Mouse (Mus musculus): Measurements from ENCODE around the gene Psd. TPM values are rescaled to one million over a fixed set of nuclear protein-coding genes. Genes with fewer than 3 reads are reported as not detected.
A peak's percentile ranks its signal among the peaks of the same experiment; 100 is the strongest.

The Psd gene
- polyA plus RNA-seq, 1 experiment, result 30.1 TPM

DNA sequence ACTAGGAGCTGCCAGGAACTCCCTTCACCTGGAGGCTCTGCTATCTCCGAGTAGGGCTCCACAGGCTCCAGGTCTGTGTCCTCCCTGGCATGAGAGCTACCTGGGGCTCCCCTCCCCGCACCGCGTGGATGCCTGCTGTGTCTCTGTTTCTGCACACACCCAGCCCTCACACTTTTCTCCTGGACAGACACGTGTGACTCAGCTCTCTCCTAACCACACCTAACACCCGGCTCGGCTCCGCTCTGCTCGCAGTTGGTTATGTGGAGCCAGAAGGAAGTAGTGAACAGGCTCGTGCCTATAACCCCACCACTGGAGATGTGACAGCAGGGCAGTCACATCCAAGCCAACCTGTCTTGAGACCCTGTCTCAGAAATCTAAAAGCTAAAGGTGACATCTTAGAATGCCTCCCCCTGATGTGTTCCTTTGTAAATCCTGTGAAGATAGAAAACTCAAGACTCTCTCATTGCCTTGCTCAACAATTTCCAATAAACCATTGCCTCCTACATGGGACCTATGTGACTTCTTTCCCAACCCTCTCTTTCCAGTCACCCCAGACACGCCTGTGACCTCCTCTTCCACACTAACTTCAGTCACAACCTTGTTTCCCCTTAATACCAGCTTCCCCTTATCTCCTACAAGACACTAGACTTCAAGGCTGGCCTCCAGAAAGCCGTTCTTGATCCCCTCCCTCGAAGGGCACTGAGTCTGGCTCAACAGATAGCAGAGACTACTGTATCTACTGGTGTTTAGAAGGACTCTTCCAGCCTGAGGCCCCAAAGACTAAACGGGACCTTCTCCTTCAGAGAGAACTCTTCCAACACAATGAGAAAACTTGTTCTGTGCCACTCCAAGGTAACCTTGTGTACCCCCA is 11.8 kb downstream of the Psd start:
- Histone ChIP-seq H3K27ac (ENCODE audit: insufficient read depth, low read depth, low read length) (0 out of 2 replicates have a peak overlapping the region, but pooled peaks have one; percentile 28), H3K4me3 (ENCODE audit: low read depth, low read length) (no peak overlapping the region), H3K27me3 (ENCODE audit: control insufficient read depth, insufficient read depth, low read length) (peaks cover 54% of the 10 kb centered on the region), H3K4me1 (ENCODE audit: control insufficient read depth, insufficient read depth, insufficient read length, low read length) (peaks cover 6% of the 10 kb centered on the region), H3K36me3 (ENCODE audit: control insufficient read depth, insufficient read depth, low read length) (peaks cover 24% of the 10 kb centered on the region)
- TF ChIP-seq POLR2A (IDR thresholded peaks at IDR 0.05; ENCODE audit: low read depth, low read length) (no peak), CTCF (IDR thresholded peaks at IDR 0.05; ENCODE audit: extremely low read depth, insufficient read length, insufficient replicate concordance, low read depth, low read length) (no peak)
- WGBS, result 11% methylated on average over 14 of the region's 14 CpGs

DNA sequence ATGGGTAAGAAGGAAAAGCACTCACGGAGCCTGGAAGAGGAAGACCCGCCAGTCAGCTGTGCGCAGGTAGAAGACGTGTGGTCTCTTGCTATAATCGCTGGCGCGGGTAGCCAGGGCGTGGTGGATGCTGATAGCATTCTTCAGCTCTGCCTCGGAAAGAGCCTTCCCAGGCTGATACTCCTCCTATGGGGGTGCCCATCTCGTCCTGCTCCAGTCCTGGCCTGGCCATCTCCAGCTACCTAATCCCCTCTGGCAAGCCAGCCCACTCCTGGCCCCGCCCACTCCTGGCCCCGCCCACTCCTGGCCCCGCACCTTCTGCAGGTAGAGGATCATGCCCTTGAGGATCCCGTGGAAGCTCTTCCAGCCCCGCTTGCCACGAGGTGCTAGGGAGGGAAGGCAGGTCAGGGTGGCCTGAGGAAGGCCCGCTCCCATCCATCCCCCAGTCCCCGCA is 12.8 kb downstream of the Psd start:
- TF ChIP-seq POLR2A (IDR thresholded peaks at IDR 0.05; ENCODE audit: low read depth, low read length) (no peak), CTCF (IDR thresholded peaks at IDR 0.05; ENCODE audit: extremely low read depth, insufficient read length, insufficient replicate concordance, low read depth, low read length) (no peak)

DNA sequence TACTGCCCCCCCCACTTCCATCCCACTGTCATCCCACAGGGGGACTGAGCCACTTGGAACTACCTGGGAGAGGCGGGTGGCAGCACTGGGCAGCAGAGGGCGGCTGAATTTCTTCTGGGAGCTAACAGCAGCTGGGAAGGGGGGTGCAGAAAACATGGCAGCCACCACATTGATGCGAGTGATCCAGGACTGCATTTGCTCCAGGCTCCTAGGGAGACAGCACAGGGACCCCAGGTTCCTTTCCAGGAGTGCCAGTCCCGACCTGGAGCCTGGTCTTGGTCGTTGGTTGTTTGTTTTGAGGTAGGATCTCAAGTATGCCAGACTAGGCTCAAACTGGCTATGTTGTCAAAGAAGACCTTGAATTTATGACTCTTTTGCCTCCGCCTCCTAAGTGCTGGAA is 13.4 kb downstream of the Psd start:
- Histone ChIP-seq H3K4me1 (ENCODE audit: control insufficient read depth, insufficient read depth, insufficient read length, low read length) (peaks cover 10% of the 10 kb centered on the region), H3K4me3 (ENCODE audit: low read depth, low read length) (no peak overlapping the region), H3K27ac (ENCODE audit: insufficient read depth, low read depth, low read length) (no peak overlapping the region), H3K27me3 (ENCODE audit: control insufficient read depth, insufficient read depth, low read length) (peaks cover 40% of the 10 kb centered on the region), H3K36me3 (ENCODE audit: control insufficient read depth, insufficient read depth, low read length) (peaks cover 33% of the 10 kb centered on the region)
- WGBS, result 75% methylated on average over 6 of the region's 6 CpGs
- TF ChIP-seq CTCF (IDR thresholded peaks at IDR 0.05; ENCODE audit: extremely low read depth, insufficient read length, insufficient replicate concordance, low read depth, low read length), result no peak
- no peak for TF ChIP-seq POLR2A (IDR thresholded peaks at IDR 0.05; ENCODE audit: low read depth, low read length)

More for the DNA sequence above, 12.8 kb downstream of the Psd start:
- peaks cover 46% of the 10 kb centered on the region for H3K27me3 ChIP-seq (ENCODE audit: control insufficient read depth, insufficient read depth, low read length)
- WGBS, result 24% methylated on average over 18 of the region's 18 CpGs
- peaks cover 32% of the 10 kb centered on the region for H3K36me3 ChIP-seq (ENCODE audit: control insufficient read depth, insufficient read depth, low read length)
- H3K27ac ChIP-seq (ENCODE audit: insufficient read depth, low read depth, low read length), result no peak overlapping the region
- H3K4me3 ChIP-seq (ENCODE audit: low read depth, low read length), result no peak overlapping the region
- peaks cover 6% of the 10 kb centered on the region for H3K4me1 ChIP-seq (ENCODE audit: control insufficient read depth, insufficient read depth, insufficient read length, low read length)

DNA sequence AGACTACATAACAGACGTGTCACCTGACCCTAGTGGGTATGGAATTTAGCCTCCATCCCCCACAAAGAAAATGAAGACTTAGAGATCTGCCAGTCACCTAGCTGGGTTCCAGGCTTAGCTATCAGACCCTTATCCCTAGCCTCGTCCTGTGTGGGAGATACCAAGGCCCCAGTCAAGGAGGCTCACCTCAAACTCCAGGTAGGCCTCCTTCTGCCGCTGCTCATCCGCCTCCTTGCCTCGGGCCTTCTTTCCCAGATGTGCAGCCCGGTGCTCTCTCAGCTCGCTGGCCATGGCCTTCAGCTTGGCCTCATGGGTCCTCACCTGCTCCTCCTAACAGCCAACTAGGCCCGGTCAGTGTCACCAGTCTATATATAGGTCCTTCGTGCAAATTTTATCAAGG is 13.8 kb downstream of the Psd start:
- Histone ChIP-seq H3K36me3 (ENCODE audit: control insufficient read depth, insufficient read depth, low read length) (peaks cover 38% of the 10 kb centered on the region), H3K27ac (ENCODE audit: insufficient read depth, low read depth, low read length) (no peak overlapping the region), H3K4me1 (ENCODE audit: control insufficient read depth, insufficient read depth, insufficient read length, low read length) (peaks cover 10% of the 10 kb centered on the region), H3K27me3 (ENCODE audit: control insufficient read depth, insufficient read depth, low read length) (peaks cover 36% of the 10 kb centered on the region), H3K4me3 (ENCODE audit: low read depth, low read length) (no peak overlapping the region)
- 90% methylated on average over 9 of the region's 9 CpGs for WGBS
- TF ChIP-seq POLR2A (IDR thresholded peaks at IDR 0.05; ENCODE audit: low read depth, low read length), result no peak
- TF ChIP-seq CTCF (IDR thresholded peaks at IDR 0.05; ENCODE audit: extremely low read depth, insufficient read length, insufficient replicate concordance, low read depth, low read length), result no peak

DNA sequence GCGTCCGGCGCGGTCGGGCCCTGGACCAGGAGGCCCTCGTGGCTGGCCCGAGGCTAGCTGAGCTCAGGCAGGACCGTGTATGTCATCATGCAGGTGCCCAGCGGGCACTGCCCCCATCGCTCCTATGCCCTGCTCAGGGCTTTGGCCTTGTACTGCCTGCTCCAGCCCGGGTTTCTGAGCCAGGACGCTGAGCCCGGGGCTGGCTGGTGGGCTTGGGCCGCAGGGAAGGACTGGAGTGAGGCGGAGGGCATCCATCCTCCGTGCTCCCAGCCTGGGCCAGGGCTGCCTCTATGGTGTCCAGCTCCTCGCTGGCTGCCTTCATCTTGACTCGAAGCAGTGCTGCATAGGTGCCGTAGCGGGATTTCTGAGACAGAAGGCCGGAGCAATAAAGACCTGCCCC is 14.4 kb downstream of the Psd start:
- H3K27me3 ChIP-seq (ENCODE audit: control insufficient read depth, insufficient read depth, low read length), result peaks cover 30% of the 10 kb centered on the region
- no peak for TF ChIP-seq POLR2A (IDR thresholded peaks at IDR 0.05; ENCODE audit: low read depth, low read length)
- no peak overlapping the region for H3K4me3 ChIP-seq (ENCODE audit: low read depth, low read length)
- whole genome bisulfite sequencing, result 89% methylated on average over 21 of the region's 21 CpGs
- H3K36me3 ChIP-seq (ENCODE audit: control insufficient read depth, insufficient read depth, low read length), result peaks cover 41% of the 10 kb centered on the region
- no peak overlapping the region for H3K27ac ChIP-seq (ENCODE audit: insufficient read depth, low read depth, low read length)
- H3K4me1 ChIP-seq (ENCODE audit: control insufficient read depth, insufficient read depth, insufficient read length, low read length), result peaks cover 10% of the 10 kb centered on the region

DNA sequence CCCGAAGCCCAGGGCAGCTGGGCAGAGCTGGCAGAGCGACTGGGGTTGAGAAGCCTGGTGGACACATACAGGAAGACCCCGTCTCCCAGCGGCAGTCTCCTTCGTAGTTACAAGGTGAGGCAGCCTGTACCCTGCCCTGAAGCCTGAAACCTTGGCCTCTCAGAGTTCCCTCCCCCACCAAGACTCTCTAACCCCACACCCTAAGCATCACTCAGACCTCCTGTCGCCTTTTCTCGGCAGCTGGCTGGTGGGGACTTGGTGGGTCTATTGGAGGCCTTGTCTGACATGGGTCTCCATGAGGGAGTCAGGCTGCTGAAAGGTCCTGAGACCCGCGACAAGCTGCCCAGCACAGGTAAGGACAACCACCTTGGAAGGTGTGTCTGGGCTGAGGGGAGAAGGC is 15.6 kb downstream of the Psd start:
- peaks cover 47% of the 10 kb centered on the region for H3K36me3 ChIP-seq (ENCODE audit: control insufficient read depth, insufficient read depth, low read length)
- H3K4me1 ChIP-seq (ENCODE audit: control insufficient read depth, insufficient read depth, insufficient read length, low read length), result peaks cover 10% of the 10 kb centered on the region
- no peak overlapping the region for H3K27ac ChIP-seq (ENCODE audit: insufficient read depth, low read depth, low read length)
- TF ChIP-seq POLR2A (IDR thresholded peaks at IDR 0.05; ENCODE audit: low read depth, low read length) (no peak), CTCF (IDR thresholded peaks at IDR 0.05; ENCODE audit: extremely low read depth, insufficient read length, insufficient replicate concordance, low read depth, low read length) (no peak)
- H3K27me3 ChIP-seq (ENCODE audit: control insufficient read depth, insufficient read depth, low read length), result peaks cover 18% of the 10 kb centered on the region
- no peak overlapping the region for H3K4me3 ChIP-seq (ENCODE audit: low read depth, low read length)
- WGBS, result 93% methylated on average over 9 of the region's 9 CpGs

DNA sequence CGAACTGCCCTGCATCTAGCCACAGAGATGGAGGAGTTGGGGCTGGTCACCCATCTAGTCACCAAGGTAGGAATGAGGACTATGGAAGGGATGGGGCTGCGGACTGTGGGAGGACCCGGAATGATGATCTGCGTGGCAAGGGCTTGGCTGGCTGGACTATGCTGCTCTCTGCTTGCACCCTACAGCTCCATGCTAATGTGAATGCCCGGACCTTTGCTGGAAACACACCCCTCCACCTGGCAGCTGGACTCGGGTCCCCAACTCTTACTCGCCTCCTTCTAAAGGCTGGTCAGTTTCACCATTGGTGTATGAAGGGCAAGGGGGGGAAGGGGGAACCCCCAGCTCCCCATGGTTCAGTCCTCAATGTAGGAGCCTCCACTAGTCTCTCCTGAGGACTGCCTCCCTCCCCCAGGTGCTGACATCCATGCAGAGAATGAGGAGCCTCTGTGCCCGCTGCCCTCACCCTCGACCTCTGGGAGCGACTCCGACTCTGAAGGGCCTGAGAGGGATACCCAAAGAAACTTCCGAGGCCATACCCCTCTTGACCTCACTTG is 16.6 kb downstream of the Psd start:
- WGBS, result 92% methylated on average over 12 of the region's 12 CpGs
- Histone ChIP-seq H3K36me3 (ENCODE audit: control insufficient read depth, insufficient read depth, low read length) (peaks cover 47% of the 10 kb centered on the region), H3K4me1 (ENCODE audit: control insufficient read depth, insufficient read depth, insufficient read length, low read length) (peaks cover 10% of the 10 kb centered on the region), H3K27ac (ENCODE audit: insufficient read depth, low read depth, low read length) (no peak overlapping the region), H3K27me3 (ENCODE audit: control insufficient read depth, insufficient read depth, low read length) (peaks cover 8% of the 10 kb centered on the region; the same call in 1 of the 2 replicates), H3K4me3 (ENCODE audit: low read depth, low read length) (no peak overlapping the region)
- TF ChIP-seq CTCF (IDR thresholded peaks at IDR 0.05; ENCODE audit: extremely low read depth, insufficient read length, insufficient replicate concordance, low read depth, low read length), result no peak
- no peak for TF ChIP-seq POLR2A (IDR thresholded peaks at IDR 0.05; ENCODE audit: low read depth, low read length)
